13 mouse cellular contexts compared by ENCODE assay signal in the genomic region with DNA sequence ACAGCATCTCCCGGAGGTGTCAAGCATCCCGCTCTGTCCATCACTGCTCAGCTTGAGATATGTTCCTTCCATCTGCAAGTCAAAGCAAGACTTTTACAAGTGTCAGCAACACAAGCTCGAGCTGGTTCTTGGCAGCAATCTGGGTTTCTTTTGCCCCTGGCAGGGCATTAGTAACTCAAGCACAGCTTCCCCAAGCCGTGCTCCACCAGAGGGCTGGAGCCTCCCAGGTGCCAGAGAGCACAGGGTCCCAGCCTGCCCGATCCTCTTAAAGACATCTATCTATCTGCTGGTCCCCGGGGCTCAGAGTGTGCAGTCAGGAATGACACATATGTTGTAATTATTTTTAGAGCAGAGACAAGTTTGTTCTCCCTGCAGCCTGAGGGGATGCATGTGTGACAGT.
A peak's percentile ranks its signal among the peaks of the same experiment; 100 is the strongest.
DNase-seq lines count a peak whose midpoint lies in the region; ATAC-seq and TF ChIP-seq lines count a peak whose summit lies in the region.
"Had no signal": no experiment of that assay in that cellular context is flagged by ENCODE, and none has a peak within 500 bp of the region (broad histone marks: within the 10 kb centered on the region; RNA-seq: fewer than 3 reads in every experiment).

No protein-coding gene starts in this region.

- H3K9ac ChIP-seq in heart, embryonic 11.5 days (ENCODE audit: low read depth, low read length), result no peak overlapping the region
- no peak overlapping the region for H3K9ac ChIP-seq in forebrain, embryonic 16.5 days (replicated peaks; ENCODE audit: low read depth, low read length)
- no peak overlapping the region for H3K9ac ChIP-seq in intestine, embryonic 15.5 days
- H3K9ac ChIP-seq: hindbrain, embryonic 14.5 days; kidney, embryonic 15.5 days had no signal

- 28% methylated on average over 6 of the region's 6 CpGs for WGBS in heart, embryonic 11.5 days (ENCODE audit: insufficient replicate concordance)
- WGBS in forebrain, embryonic 16.5 days, result 17% methylated on average over 6 of the region's 6 CpGs
- WGBS in intestine, embryonic 15.5 days, result 55% methylated on average over 6 of the region's 6 CpGs

- TF ChIP-seq POLR2A in brain, embryonic 14.5 days (IDR thresholded peaks at IDR 0.05; ENCODE audit: borderline replicate concordance, extremely low read depth, insufficient read depth, insufficient read length, poor library complexity, severe bottlenecking), result no peak

- no peak overlapping the region for H3K27ac ChIP-seq in heart, embryonic 11.5 days (ENCODE audit: low read depth, low read length)
- no peak overlapping the region for H3K27ac ChIP-seq in forebrain, embryonic 16.5 days (ENCODE audit: low read length)
- no peak overlapping the region for H3K27ac ChIP-seq in intestine, embryonic 15.5 days
- H3K27ac ChIP-seq: hindbrain, embryonic 14.5 days; kidney, embryonic 15.5 days had no signal

- no peaks in the 10 kb centered on the region for H3K27me3 ChIP-seq in heart, embryonic 11.5 days (ENCODE audit: control insufficient read depth, insufficient read depth, low read length)
- H3K27me3 ChIP-seq in forebrain, embryonic 16.5 days (replicated peaks; ENCODE audit: control insufficient read depth, insufficient read depth, low read length), result no peaks in the 10 kb centered on the region
- H3K27me3 ChIP-seq in intestine, embryonic 15.5 days (replicated peaks), result no peaks in the 10 kb centered on the region
- H3K27me3 ChIP-seq: kidney, embryonic 15.5 days had no signal

- no peaks in the 10 kb centered on the region for H3K9me3 ChIP-seq in heart, embryonic 11.5 days (replicated peaks; ENCODE audit: control insufficient read depth, low read length)
- no peaks in the 10 kb centered on the region for H3K9me3 ChIP-seq in forebrain, embryonic 16.5 days (ENCODE audit: control insufficient read depth, low read length)
- H3K9me3 ChIP-seq in intestine, embryonic 15.5 days, result no peaks in the 10 kb centered on the region
- H3K9me3 ChIP-seq: kidney, embryonic 15.5 days had no signal

- DNase-seq in heart, postnatal 14 days, result no peak
- DNase-seq in layer of hippocampus, postnatal 36 days, result peak; percentile 9 to 12
- DNase-seq in layer of hippocampus, adult 11-12 months (ENCODE audit: low spot score), result no peak
- DNase-seq in brain, embryonic 14.5 days (ENCODE audit: low read depth), result peak; percentile 67
- DNase-seq in urinary bladder, postnatal 10 days (ENCODE audit: low spot score), result no peak
- DNase-seq: gastrocnemius, postnatal 25 days; thymus, postnatal 36 days had no signal

- intact Hi-C loops in heart, postnatal 14 days (cut with DNase I), result no loop called here

- peaks cover 27% of the 10 kb centered on the region for H3K4me1 ChIP-seq in heart, embryonic 11.5 days (ENCODE audit: control insufficient read depth, insufficient read depth, low read length)
- H3K4me1 ChIP-seq in forebrain, embryonic 16.5 days (replicated peaks; ENCODE audit: control insufficient read depth, insufficient read depth, low read length), result peaks cover 34% of the 10 kb centered on the region
- H3K4me1 ChIP-seq in intestine, embryonic 15.5 days (replicated peaks), result peaks cover 5% of the 10 kb centered on the region; the same call in 1 of the 2 replicates

- H3K36me3 ChIP-seq in heart, embryonic 11.5 days (ENCODE audit: control insufficient read depth, insufficient read depth, low read length), result no peaks in the 10 kb centered on the region
- no peaks in the 10 kb centered on the region for H3K36me3 ChIP-seq in forebrain, embryonic 16.5 days (ENCODE audit: control insufficient read depth, insufficient read depth)
- no peaks in the 10 kb centered on the region for H3K36me3 ChIP-seq in intestine, embryonic 15.5 days
- H3K36me3 ChIP-seq: G1E; kidney, embryonic 15.5 days had no signal

- no peak for TF ChIP-seq CTCF in brain, embryonic 14.5 days (IDR thresholded peaks at IDR 0.05; ENCODE audit: borderline replicate concordance, extremely low read depth, insufficient read depth, insufficient read length)

- no peak overlapping the region for H3K4me3 ChIP-seq in heart, embryonic 11.5 days (ENCODE audit: low read depth, low read length)
- no peak overlapping the region for H3K4me3 ChIP-seq in forebrain, embryonic 16.5 days (replicated peaks; ENCODE audit: low read length)
- H3K4me3 ChIP-seq in intestine, embryonic 15.5 days (replicated peaks), result no peak overlapping the region
- H3K4me3 ChIP-seq: kidney, embryonic 15.5 days had no signal

- peak overlapping the region; percentile 41 for H3K4me2 ChIP-seq in heart, embryonic 11.5 days
- H3K4me2 ChIP-seq in forebrain, embryonic 16.5 days (ENCODE audit: low read length), result no peak overlapping the region
- H3K4me2 ChIP-seq in intestine, embryonic 15.5 days (replicated peaks), result no peak overlapping the region
- H3K4me2 ChIP-seq: hindbrain, embryonic 14.5 days; kidney, embryonic 15.5 days had no signal

- no peak for ATAC-seq in heart, embryonic 11.5 days (replicated peaks; ENCODE audit: insufficient number of reproducible peaks, low FRiP score, low TSS enrichment)
- ATAC-seq in forebrain, embryonic 16.5 days, result peak; percentile 35; the same call in 1 of the 2 replicates
- ATAC-seq in intestine, embryonic 15.5 days, result no peak

Comparison
In these comparisons a context has a peak if more than half of its experiments do, and no peak if none do; other contexts are left out.
1. DNase-seq: peak in layer of hippocampus, postnatal 36 days (2 of 2) and brain, embryonic 14.5 days (single experiment); none in heart, postnatal 14 days (0 of 2), layer of hippocampus, adult 11-12 months (single experiment) and urinary bladder, postnatal 10 days (single experiment).